Mouse (Mus musculus): ENCODE measurements around the gene Sept12.

GRCm38 (mm10) chr16:4963797-4964709 lies 33.6 kb downstream of the Sept12 start, which contains the start of gene Anks3:
- no peak for TF ChIP-seq CTCF (IDR thresholded peaks at IDR 0.05; ENCODE audit: extremely low read depth, insufficient read length, insufficient replicate concordance, low read depth, low read length)
- TF ChIP-seq POLR2A (IDR thresholded peaks at IDR 0.05; ENCODE audit: low read depth, low read length), result peak; percentile 28; the same call in 1 of the 2 replicates
